ENCODE assay signal across 33 mouse cellular contexts in genomic region chr1:139371341-139371740, GRCm38 (mm10). TPM values are rescaled to one million over a fixed set of nuclear protein-coding genes. Genes with fewer than 3 reads are reported as not detected.
"Had no signal": no experiment of that assay in that cellular context is flagged by ENCODE, and none has a peak within 500 bp of the region (broad histone marks: within the 10 kb centered on the region; RNA-seq: fewer than 3 reads in every experiment).

No protein-coding gene starts in this region.

- H3K4me2 ChIP-seq: limb, embryonic 12.5 days; limb, embryonic 13.5 days; limb, embryonic 15.5 days; liver, embryonic 11.5 days; liver, embryonic 12.5 days; liver, embryonic 13.5 days; liver, embryonic 15.5 days; lung, embryonic 14.5 days; lung, embryonic 15.5 days; midbrain, embryonic 11.5 days; midbrain, embryonic 12.5 days; midbrain, embryonic 13.5 days; midbrain, embryonic 15.5 days had no signal

- DNase-seq: left cerebral cortex, postnatal 4 days; liver; liver, embryonic 13.5 days; liver, postnatal 0 days; lung, adult 18-20 months; lung, adult 2 months; lung, embryonic 14.5 days; lung, postnatal 10 days; lung, postnatal 14 days; lung, postnatal 36 days; lung, postnatal 4 days; midbrain, embryonic 14.5 days had no signal

- H3K9ac ChIP-seq: limb, embryonic 12.5 days; limb, embryonic 13.5 days; limb, embryonic 15.5 days; liver, embryonic 12.5 days; liver, embryonic 13.5 days; liver, embryonic 14.5 days; liver, embryonic 15.5 days; liver, postnatal 0 days; lung, embryonic 14.5 days; lung, embryonic 15.5 days; midbrain, embryonic 12.5 days; midbrain, embryonic 13.5 days; midbrain, embryonic 15.5 days had no signal

- ATAC-seq: liver, embryonic 12.5 days; liver, postnatal 0 days; lung, postnatal 0 days; midbrain, embryonic 13.5 days; midbrain, embryonic 15.5 days; midbrain, embryonic 16.5 days had no signal

- H3K27ac ChIP-seq: limb, embryonic 10.5 days; limb, embryonic 12.5 days; limb, embryonic 13.5 days; limb, embryonic 15.5 days; liver, embryonic 12.5 days; liver, embryonic 13.5 days; liver, embryonic 14.5 days; liver, embryonic 15.5 days; lung, embryonic 15.5 days; macrophage; midbrain, embryonic 10.5 days; midbrain, embryonic 12.5 days; midbrain, embryonic 13.5 days; midbrain, embryonic 15.5 days had no signal

- H3K27me3 ChIP-seq: limb, embryonic 12.5 days; limb, embryonic 13.5 days; limb, embryonic 15.5 days; liver, embryonic 12.5 days; liver, embryonic 13.5 days; liver, embryonic 15.5 days; lung, embryonic 15.5 days; megakaryocyte, embryonic 14.5 days; midbrain, embryonic 12.5 days; midbrain, embryonic 13.5 days; midbrain, embryonic 15.5 days had no signal

- H3K4me3 ChIP-seq: limb, embryonic 10.5 days; limb, embryonic 12.5 days; limb, embryonic 13.5 days; limb, embryonic 15.5 days; liver, embryonic 12.5 days; liver, embryonic 13.5 days; liver, embryonic 15.5 days; lung, embryonic 15.5 days; megakaryocyte, embryonic 14.5 days; midbrain, embryonic 10.5 days; midbrain, embryonic 12.5 days; midbrain, embryonic 13.5 days; midbrain, embryonic 15.5 days; myocyte had no signal

- H3K36me3 ChIP-seq: limb, embryonic 10.5 days; limb, embryonic 12.5 days; limb, embryonic 13.5 days; limb, embryonic 15.5 days; liver, embryonic 12.5 days; liver, embryonic 13.5 days; liver, embryonic 15.5 days; lung, embryonic 15.5 days; midbrain, embryonic 10.5 days; midbrain, embryonic 12.5 days; midbrain, embryonic 13.5 days; midbrain, embryonic 15.5 days had no signal

- H3K9me3 ChIP-seq: limb, embryonic 10.5 days; limb, embryonic 12.5 days; limb, embryonic 13.5 days; limb, embryonic 15.5 days; liver, embryonic 12.5 days; liver, embryonic 13.5 days; liver, embryonic 15.5 days; lung, embryonic 15.5 days; megakaryocyte, embryonic 14.5 days; midbrain, embryonic 10.5 days; midbrain, embryonic 12.5 days; midbrain, embryonic 13.5 days; midbrain, embryonic 15.5 days had no signal

- H3K4me1 ChIP-seq: limb, embryonic 12.5 days; limb, embryonic 13.5 days; limb, embryonic 15.5 days; liver, embryonic 12.5 days; liver, embryonic 13.5 days; liver, embryonic 15.5 days; lung, embryonic 15.5 days; megakaryocyte, embryonic 14.5 days had no signal

RNA-seq across cellular contexts. Expression of gene Crb1, which starts 5.6 kb away (rescaled TPM):
- polyA plus RNA-seq: limb, embryonic 15.5 days; liver, adult 2 months; liver, embryonic 13.5 days; liver, embryonic 14.5 days; liver, embryonic 15.5 days; liver, embryonic 16.5 days; liver, postnatal 0 days; lung, embryonic 14.5 days; macrophage had no signal
